ENCODE assay signal across 22 mouse cellular contexts in the genomic region with DNA sequence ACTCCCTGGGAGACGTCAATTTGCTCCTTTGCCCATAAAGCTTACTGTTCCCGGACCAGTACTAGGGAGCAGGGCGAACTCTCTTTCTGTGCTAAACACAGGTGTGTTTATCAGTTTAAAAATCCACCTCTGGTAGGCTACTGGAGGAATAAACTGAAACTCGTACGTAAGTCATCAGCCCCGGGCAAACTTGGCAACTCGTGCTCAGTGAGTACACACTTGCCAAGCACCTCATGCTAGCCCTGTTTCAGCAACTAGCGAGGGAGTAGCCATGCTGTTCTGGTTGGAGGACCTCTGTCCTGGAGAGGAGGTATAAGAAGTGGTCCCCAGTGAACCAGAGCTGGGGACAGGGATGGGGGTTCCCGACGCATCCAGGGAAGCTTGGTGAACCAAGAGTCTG.
A peak's percentile ranks its signal among the peaks of the same experiment; 100 is the strongest.
DNase-seq lines count a peak whose midpoint lies in the region; ATAC-seq and TF ChIP-seq lines count a peak whose summit lies in the region.
"Had no signal": no experiment of that assay in that cellular context is flagged by ENCODE, and none has a peak within 500 bp of the region (broad histone marks: within the 10 kb centered on the region; RNA-seq: fewer than 3 reads in every experiment).

No protein-coding gene starts in this region.

- WGBS in liver, adult 2 months = 48% methylated on average over 10 of the region's 10 CpGs
- WGBS in kidney, embryonic 16.5 days = 74% methylated on average over 10 of the region's 10 CpGs
- WGBS in forebrain, embryonic 10.5 days = 76% methylated on average over 10 of the region's 10 CpGs

- H3K9me3 ChIP-seq in kidney, embryonic 16.5 days (ENCODE audit: low read length) = no peaks in the 10 kb centered on the region
- H3K9me3 ChIP-seq in forebrain, embryonic 10.5 days = no peaks in the 10 kb centered on the region
- H3K9me3 ChIP-seq: embryonic facial prominence, embryonic 15.5 days; forebrain, embryonic 15.5 days; heart, embryonic 15.5 days; hindbrain, embryonic 15.5 days had no signal

- H3K9ac ChIP-seq in liver, adult 2 months (ENCODE audit: low read depth, low read length) = no peak overlapping the region
- H3K9ac ChIP-seq in kidney, embryonic 16.5 days (replicated peaks; ENCODE audit: low read length) = no peak overlapping the region; the same call in 1 of the 2 replicates
- H3K9ac ChIP-seq: embryonic facial prominence, embryonic 15.5 days; forebrain, embryonic 15.5 days; heart, embryonic 15.5 days; hindbrain, embryonic 15.5 days had no signal

- H3K36me3 ChIP-seq in liver, adult 2 months (ENCODE audit: control insufficient read depth, insufficient read depth, low read length) = no peaks in the 10 kb centered on the region
- no peaks in the 10 kb centered on the region for H3K36me3 ChIP-seq in kidney, embryonic 16.5 days (ENCODE audit: insufficient read depth, low read length)
- H3K36me3 ChIP-seq in forebrain, embryonic 10.5 days (replicated peaks) = no peaks in the 10 kb centered on the region
- H3K36me3 ChIP-seq: embryonic facial prominence, embryonic 15.5 days; forebrain, embryonic 15.5 days; heart, embryonic 15.5 days; hindbrain, embryonic 15.5 days had no signal

- no peaks in the 10 kb centered on the region for H3K27me3 ChIP-seq in liver, adult 2 months (ENCODE audit: control insufficient read depth, insufficient read depth, low read length)
- H3K27me3 ChIP-seq in kidney, embryonic 16.5 days (ENCODE audit: insufficient read depth, low read length) = no peaks in the 10 kb centered on the region
- peaks cover 61% of the 10 kb centered on the region for H3K27me3 ChIP-seq in forebrain, embryonic 10.5 days (ENCODE audit: poor library complexity, severe bottlenecking)
- H3K27me3 ChIP-seq: embryonic facial prominence, embryonic 15.5 days; forebrain, embryonic 15.5 days; hindbrain, embryonic 15.5 days; Patski had no signal

- ATAC-seq in kidney, embryonic 16.5 days (ENCODE audit: low FRiP score, low TSS enrichment) = no peak
- ATAC-seq: activated CD4-positive, CD25-positive, alpha-beta regulatory T cell, adult 4 months; forebrain, embryonic 15.5 days; Patski had no signal

- H3K4me1 ChIP-seq in liver, adult 2 months (ENCODE audit: control insufficient read depth, insufficient read depth, low read length) = peaks cover 27% of the 10 kb centered on the region
- H3K4me1 ChIP-seq in kidney, embryonic 16.5 days (ENCODE audit: insufficient read depth, low read length) = peaks cover 60% of the 10 kb centered on the region
- H3K4me1 ChIP-seq in forebrain, embryonic 10.5 days = peaks cover 66% of the 10 kb centered on the region

- no peak overlapping the region for H3K4me2 ChIP-seq in kidney, embryonic 16.5 days (replicated peaks; ENCODE audit: low read depth, low read length)
- H3K4me2 ChIP-seq: embryonic facial prominence, embryonic 15.5 days; forebrain, embryonic 15.5 days; heart, embryonic 11.5 days; heart, embryonic 15.5 days; hindbrain, embryonic 15.5 days had no signal

- H3K27ac ChIP-seq in liver, adult 2 months (replicated peaks; ENCODE audit: insufficient read depth, low read depth, low read length) = peak overlapping the region; percentile 92; the same call in 1 of the 2 replicates
- H3K27ac ChIP-seq in kidney, embryonic 16.5 days (ENCODE audit: low read length) = peak overlapping the region; percentile 29; the same call in 1 of the 2 replicates
- H3K27ac ChIP-seq in forebrain, embryonic 10.5 days = no peak overlapping the region
- H3K27ac ChIP-seq: embryonic facial prominence, embryonic 15.5 days; forebrain, embryonic 15.5 days; heart, adult 2 months; heart, embryonic 15.5 days; hindbrain, embryonic 15.5 days had no signal

- TF ChIP-seq POLR2A in liver, adult 2 months (IDR thresholded peaks at IDR 0.05; ENCODE audit: extremely low read depth, insufficient read depth, low read length) = no peak

- no peak overlapping the region for H3K4me3 ChIP-seq in liver, adult 2 months (ENCODE audit: insufficient read depth, low read depth, low read length)
- H3K4me3 ChIP-seq in kidney, embryonic 16.5 days (ENCODE audit: low read length) = no peak overlapping the region
- no peak overlapping the region for H3K4me3 ChIP-seq in forebrain, embryonic 10.5 days
- H3K4me3 ChIP-seq: embryonic facial prominence, embryonic 15.5 days; erythroblast, embryonic 14.5 days; forebrain, embryonic 15.5 days; heart, adult 2 months; heart, embryonic 15.5 days; hindbrain, embryonic 15.5 days had no signal

- H3K79me2 ChIP-seq in liver, adult 2 months (ENCODE audit: control insufficient read depth, insufficient read depth, low read length) = no peaks in the 10 kb centered on the region

- TF ChIP-seq CTCF in liver, adult 2 months (IDR thresholded peaks at IDR 0.05; ENCODE audit: low read depth, low read length) = no peak

- peak; percentile 76 for DNase-seq in kidney, adult 11 months
- DNase-seq in kidney, postnatal 10 days = no peak
- DNase-seq in liver, adult 2 months (ENCODE audit: extremely low read depth, low read depth, low spot score) = peak; percentile 77
- DNase-seq in liver = no peak
- no peak for DNase-seq in cerebellum, adult 18-20 months
- DNase-seq in forebrain, embryonic 10.5 days (ENCODE audit: extremely low spot score, low spot score) = no peak
- DNase-seq: adrenal gland, postnatal 36 days; cerebellum, adult 8-10 months; cerebellum, postnatal 14 days; embryo, embryonic 11 days; gastrocnemius, postnatal 10 days; heart, adult 2 months; heart, postnatal 14 days had no signal

Comparison
In these comparisons a context has a peak if more than half of its experiments do, and no peak if none do; other contexts are left out.
1. DNase-seq: peak in kidney, adult 11 months (single experiment) and liver, adult 2 months (single experiment); none in kidney, postnatal 10 days (single experiment), liver (single experiment), cerebellum, adult 18-20 months (0 of 2) and forebrain, embryonic 10.5 days (single experiment).